Mouse (Mus musculus) intestine, postnatal 0 days (tissue): ENCODE data around the gene Mfsd11. TPM values are rescaled to one million over a fixed set of nuclear protein-coding genes. Genes with fewer than 3 reads are reported as not detected.

Experiments used
- ATAC-seq: fragments of 200-750 bp; cut with Nextera tagmentation; 2 replicates; pipeline ENCODE4 v1.8.0; 2017; ENCODE audit warnings: mild to moderate bottlenecking, moderate TSS enrichment, moderate library complexity
- H3K27ac ChIP-seq: fragments of 300-500 bp; sonication (generic); 2 replicates; pipeline ENCODE4 v1.5.1; 2014; ENCODE audit warnings: mild to moderate bottlenecking, low read depth, low read length, moderate library complexity
- H3K27me3 ChIP-seq: fragments of 300-500 bp; sonication (generic); replicated peaks from 2 replicates; pipeline ENCODE4 v1.6.1; 2014; ENCODE audit warnings: low read length, mixed read lengths; ENCODE audit not compliant: control insufficient read depth, insufficient read depth
- H3K36me3 ChIP-seq: fragments of 300-500 bp; sonication (generic); 2 replicates; pipeline ENCODE4 v1.6.1; 2014; ENCODE audit warnings: mild to moderate bottlenecking, moderate library complexity; ENCODE audit not compliant: control insufficient read depth, insufficient read depth
- H3K4me1 ChIP-seq: fragments of 300-500 bp; sonication (generic); replicated peaks from 2 replicates; pipeline ENCODE4 v1.6.1; 2014; ENCODE audit warnings: antibody characterized with exemption, low read length, mixed read lengths; ENCODE audit not compliant: control insufficient read depth, insufficient read depth
- H3K4me2 ChIP-seq: fragments of 300-500 bp; sonication (generic); replicated peaks from 2 replicates; pipeline ENCODE4 v1.6.1; 2014; ENCODE audit warnings: low read depth, mild to moderate bottlenecking, moderate library complexity
- H3K4me3 ChIP-seq: fragments of 300-500 bp; sonication (generic); 2 replicates; pipeline ENCODE4 v1.5.1; 2014; ENCODE audit warnings: low read depth, low read length
- H3K9ac ChIP-seq: fragments of 300-500 bp; sonication (generic); 2 replicates; pipeline ENCODE4 v1.6.1; 2014; ENCODE audit warnings: mild to moderate bottlenecking, low read depth, low read length
- H3K9me3 ChIP-seq: fragments of 300-500 bp; sonication (generic); 2 replicates; pipeline ENCODE4 v1.6.1; 2016; ENCODE audit warnings: mixed run types; ENCODE audit not compliant: control insufficient read depth
- CTCF ChIP-seq: sonication (generic); IDR thresholded peaks from 2 replicates; pipeline ENCODE4 v1.5.1; 2016; ENCODE audit warnings: low read depth, mild to moderate bottlenecking, control low read depth, antibody characterized with exemption, moderate library complexity
- WGBS: fragments of 180-500 bp; shearing (Covaris S2); extraction: QIAGEN DNeasy Blood & Tissue Kit; methylation state at CpG from one replicate; pipeline ENCODE4 v1.1.7; 2014; 5-methylcytosine and 5-hydroxymethylcytosine counted together
- polyA plus RNA-seq: library from polyadenylated mRNA; unstranded; fragments of >200 nt; fragmentation: Nextera tagmentation; extraction: Ambion mirVana; gene quantifications from 2 replicates; pipeline ENCODE4 v1.2.1, GENCODE M21; 2015

The Mfsd11 gene
- polyA plus RNA-seq, 1 experiment from 2014 or later = 100 TPM

DNA sequence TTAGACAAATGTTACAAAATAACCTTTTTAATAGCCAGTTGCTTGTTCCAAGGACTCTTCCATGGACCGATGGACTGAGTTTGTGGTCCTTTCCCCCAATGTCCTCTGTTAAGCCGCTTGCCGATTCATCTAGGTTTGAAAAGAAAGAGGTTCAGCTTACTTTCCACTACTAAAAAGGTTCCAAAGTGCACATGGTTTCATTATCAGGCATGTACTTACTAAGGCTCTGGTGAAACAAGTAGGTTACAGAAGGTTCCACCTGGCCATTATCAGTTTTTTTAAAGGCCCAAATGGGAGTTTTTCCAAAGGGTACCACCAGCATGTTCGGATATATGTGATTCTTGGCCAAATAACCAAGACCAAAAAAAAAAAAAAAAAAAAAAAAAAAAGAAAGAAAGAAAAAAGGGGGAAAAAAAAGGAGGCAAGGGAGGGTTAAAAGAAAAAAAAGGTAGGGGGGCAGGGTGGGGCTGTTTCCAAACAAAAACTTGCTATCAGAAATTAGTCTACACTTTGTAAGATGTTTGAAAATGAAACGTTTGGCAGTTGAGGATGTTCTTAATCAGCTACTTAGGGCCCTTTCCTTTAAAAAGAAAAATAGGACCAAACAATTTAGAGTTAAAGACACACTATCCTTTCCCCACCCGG is 1.3 kb upstream of the Mfsd11 start:
- H3K4me3 ChIP-seq = peak overlapping the region; percentile 93
- peak overlapping the region; percentile 72 for H3K4me2 ChIP-seq
- no peaks in the 10 kb centered on the region for H3K4me1 ChIP-seq
- TF ChIP-seq CTCF = no peak
- no peak for ATAC-seq
- peak overlapping the region; percentile 96 for H3K9ac ChIP-seq
- H3K27me3 ChIP-seq = no peaks in the 10 kb centered on the region
- H3K36me3 ChIP-seq = peaks cover 29% of the 10 kb centered on the region
- H3K9me3 ChIP-seq = no peaks in the 10 kb centered on the region
- H3K27ac ChIP-seq = no peak overlapping the region; the same call in 1 of the 2 replicates
- 14% methylated on average over 6 of the region's 6 CpGs for WGBS

DNA sequence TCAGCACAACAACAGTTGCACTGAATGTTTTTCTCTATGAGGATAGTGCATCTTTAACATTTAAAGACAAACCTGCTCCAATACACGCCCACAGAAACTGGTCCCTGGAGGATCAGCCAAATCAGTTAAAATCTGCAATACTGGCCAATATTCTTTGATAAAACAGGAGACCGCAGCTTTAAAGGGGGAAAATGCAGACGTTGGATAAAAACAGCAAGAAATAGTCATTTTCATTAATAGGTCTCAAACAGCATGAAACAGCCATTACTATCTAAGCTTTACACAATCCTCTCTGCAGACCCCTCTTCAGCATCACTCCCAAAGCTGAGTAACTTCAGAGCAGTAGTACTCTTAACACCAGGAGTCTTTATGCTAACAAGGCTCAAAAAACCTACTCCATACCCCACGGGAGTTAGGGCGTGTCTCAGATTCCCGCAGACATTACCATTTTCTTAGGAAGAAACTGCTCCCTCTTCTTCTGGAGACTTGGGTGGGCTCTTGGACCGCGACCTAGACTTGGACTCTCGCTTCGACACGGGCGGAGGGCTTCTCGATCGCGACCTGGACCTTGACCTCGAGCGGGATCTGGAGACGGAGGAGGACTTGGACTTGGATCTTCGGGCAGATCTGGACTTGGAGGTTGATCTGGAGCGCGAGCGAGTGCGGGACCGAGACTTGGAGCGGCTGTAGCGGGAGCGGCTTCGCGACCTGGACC is 507 bp upstream of the Mfsd11 start:
- no peak for TF ChIP-seq CTCF
- Histone ChIP-seq H3K27ac (peak overlapping the region; percentile 97), H3K4me3 (peak overlapping the region; percentile 93), H3K9ac (peak overlapping the region; percentile 96), H3K27me3 (no peaks in the 10 kb centered on the region), H3K9me3 (no peaks in the 10 kb centered on the region), H3K36me3 (peaks cover 29% of the 10 kb centered on the region), H3K4me2 (peak overlapping the region; percentile 72), H3K4me1 (no peaks in the 10 kb centered on the region)
- ATAC-seq = peak; percentile 9
- WGBS = under 1% methylated on average over 28 of the region's 29 CpGs

- H3K4me3 ChIP-seq = peak within 1 kb of the TSS; percentile 93
- H3K36me3 ChIP-seq = peaks cover 25% of the 10 kb centered on the region
- no peak for TF ChIP-seq CTCF
- H3K9me3 ChIP-seq = no peaks in the 10 kb centered on the region
- H3K9ac ChIP-seq = peak within 1 kb of the TSS; percentile 96
- H3K4me2 ChIP-seq = peak within 1 kb of the TSS; percentile 72
- no peaks in the 10 kb centered on the region for H3K4me1 ChIP-seq
- H3K27me3 ChIP-seq = no peaks in the 10 kb centered on the region
- under 1% methylated on average over 74 of the region's 74 CpGs for WGBS
- peak; percentile 81 for ATAC-seq
- H3K27ac ChIP-seq = peak within 1 kb of the TSS; percentile 97
Observed at GRCm38 (mm10) chr11:116852891-116853511, 761 bp downstream of the Mfsd11 start, which contains the start of gene Srsf2. Gene Srsf2, minus strand, starts transcription at chr11:116853094.

DNA sequence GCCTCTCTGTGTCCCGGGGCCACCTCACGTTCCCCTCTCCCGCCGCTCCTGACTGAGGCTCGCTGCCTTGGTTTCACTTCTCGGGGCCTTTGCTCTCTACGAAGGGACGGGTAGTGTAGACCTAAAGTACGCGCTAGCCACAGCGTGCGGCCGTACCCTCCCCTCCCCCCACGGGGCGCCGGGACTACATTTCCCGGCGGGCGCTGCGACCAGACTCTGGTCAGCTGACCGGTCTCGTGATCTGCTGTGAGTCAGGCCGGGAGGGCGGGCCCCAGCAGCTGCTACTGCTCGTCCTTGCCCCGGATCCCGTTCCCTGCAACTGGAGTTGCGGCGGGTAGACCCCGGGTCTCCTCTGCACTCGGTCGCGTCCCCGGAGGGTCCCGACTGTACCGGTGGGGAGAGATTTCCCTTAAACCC is 1.3 kb downstream of the Mfsd11 start:
- Histone ChIP-seq H3K4me1 (no peaks in the 10 kb centered on the region), H3K27me3 (no peaks in the 10 kb centered on the region), H3K9me3 (no peaks in the 10 kb centered on the region), H3K27ac (peak overlapping the region; percentile 97), H3K4me2 (peak overlapping the region; percentile 72), H3K36me3 (peaks cover 20% of the 10 kb centered on the region), H3K4me3 (peak overlapping the region; percentile 93), H3K9ac (peak overlapping the region; percentile 96)
- no peak for TF ChIP-seq CTCF
- peak; percentile 79 for ATAC-seq
- under 1% methylated on average over 36 of the region's 36 CpGs for WGBS

GRCm38 (mm10) chr11:116854279-116854678 is 2.0 kb downstream of the Mfsd11 start:
- Histone ChIP-seq H3K9ac (peak overlapping the region; percentile 96), H3K4me1 (no peaks in the 10 kb centered on the region), H3K27me3 (no peaks in the 10 kb centered on the region), H3K4me2 (peak overlapping the region; percentile 72), H3K9me3 (no peaks in the 10 kb centered on the region), H3K4me3 (peak overlapping the region; percentile 93), H3K27ac (peak overlapping the region; percentile 97; the same call in 1 of the 2 replicates), H3K36me3 (peaks cover 20% of the 10 kb centered on the region)
- TF ChIP-seq CTCF = no peak
- 19% methylated on average over 10 of the region's 10 CpGs for WGBS
- no peak for ATAC-seq

GRCm38 (mm10) chr11:116857183-116857850 is 5.1 kb downstream of the Mfsd11 start:
- H3K4me1 ChIP-seq = no peaks in the 10 kb centered on the region
- H3K4me3 ChIP-seq = no peak overlapping the region
- no peak overlapping the region for H3K4me2 ChIP-seq
- H3K27me3 ChIP-seq = no peaks in the 10 kb centered on the region
- peak overlapping the region; percentile 35 for H3K27ac ChIP-seq
- no peak overlapping the region for H3K9ac ChIP-seq
- no peak for TF ChIP-seq CTCF
- peaks cover 23% of the 10 kb centered on the region for H3K36me3 ChIP-seq
- H3K9me3 ChIP-seq = no peaks in the 10 kb centered on the region
- ATAC-seq = no peak
- 47% methylated on average over 12 of the region's 12 CpGs for WGBS
